Mouse (Mus musculus) C2C12 (cell line): Measurements from ENCODE around the gene Pgbd1.

Experiments used
- CTCF ChIP-seq: IDR thresholded peaks from one replicate; pipeline ENCODE4 v1.5.1; 2011; ENCODE audit not compliant: control insufficient read depth, insufficient read depth, insufficient read length
- USF1 ChIP-seq: IDR thresholded peaks from one replicate; pipeline ENCODE4 v1.6.1; 2011; ENCODE audit warnings: low read depth, mild to moderate bottlenecking, control low read depth, moderate library complexity

- TF ChIP-seq USF1 (no peak), CTCF (no peak)
Observed at GRCm38 (mm10) chr13:21402287-21402846, 38.5 kb downstream of the Pgbd1 start, which contains the start of gene Zkscan3.
